Mouse (Mus musculus): ENCODE data around the gene Tmem41a. TPM values are rescaled to one million over a fixed set of nuclear protein-coding genes. Genes with fewer than 3 reads are reported as not detected.

Tmem41a gene
- total RNA-seq, 2 experiments from 2014 or later: 2.1 to 3.8 TPM

- no peak for ATAC-seq (replicated peaks; ENCODE audit: low FRiP score, poor library complexity, severe bottlenecking)
Measured at GRCm38 (mm10) chr16:21905996-21906395, 41.4 kb downstream of the Tmem41a start.

GRCm38 (mm10) chr16:21904636-21905035 lies 42.7 kb downstream of the Tmem41a start:
- no peak for ATAC-seq (replicated peaks; ENCODE audit: low FRiP score, poor library complexity, severe bottlenecking)

GRCm38 (mm10) chr16:21901286-21901685 lies 46.1 kb downstream of the Tmem41a start:
- ATAC-seq (replicated peaks; ENCODE audit: low FRiP score, poor library complexity, severe bottlenecking): no peak

- ATAC-seq (replicated peaks; ENCODE audit: low FRiP score, poor library complexity, severe bottlenecking): no peak
Measured at GRCm38 (mm10) chr16:21893890-21894289, 53.5 kb downstream of the Tmem41a start.

DNA sequence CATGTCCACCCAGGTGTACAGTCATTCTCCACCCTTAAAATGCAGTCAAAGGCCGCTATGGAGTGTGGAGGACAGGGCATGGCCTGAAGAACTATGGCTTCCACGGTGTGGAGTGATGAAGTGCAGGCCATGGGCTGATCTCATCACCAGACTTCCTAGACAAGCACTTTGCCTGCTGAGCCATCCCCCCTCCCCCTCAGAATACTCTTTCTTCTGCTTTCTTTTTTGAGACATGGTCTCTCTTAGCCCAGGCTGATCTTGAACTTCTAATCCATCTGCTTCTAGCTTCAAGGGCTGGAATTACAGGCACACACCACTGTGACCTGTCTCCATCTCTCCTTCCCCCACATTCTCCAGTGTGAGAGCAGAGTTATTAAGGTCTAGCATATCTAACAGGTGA lies 59.8 kb downstream of the Tmem41a start:
- no peak for ATAC-seq (replicated peaks; ENCODE audit: low FRiP score, poor library complexity, severe bottlenecking)

Other genes starting within 250 kb of the Tmem41a start
- gene Ehhadh, start 159.7 kb downstream of the Tmem41a start, total RNA-seq (2015; ENCODE audit: low replicate concordance): 0.72 and 2.9 TPM in 2 replicates
- gene Ehhadh, start 159.7 kb downstream of the Tmem41a start, total RNA-seq (2017; ENCODE audit: low replicate concordance): 0.64 and 0.98 TPM in 2 replicates
- not detected in 2 replicates for gene Map3k13, start 153.2 kb downstream of the Tmem41a start, total RNA-seq (2015; ENCODE audit: low replicate concordance)
- gene Map3k13, start 153.2 kb downstream of the Tmem41a start, total RNA-seq (2017; ENCODE audit: low replicate concordance): 0.39 and 0.53 TPM in 2 replicates
- 0.84 TPM in 1 of 2 replicates, not detected in the other for gene Liph, start 48.1 kb upstream of the Tmem41a start, total RNA-seq (2015; ENCODE audit: low replicate concordance)
- 2.8 and 4.1 TPM in 2 replicates for gene Liph, start 48.1 kb upstream of the Tmem41a start, total RNA-seq (2017; ENCODE audit: low replicate concordance)
- 84.3 and 107 TPM in 2 replicates for gene Senp2, start 61.9 kb upstream of the Tmem41a start, total RNA-seq (2015; ENCODE audit: low replicate concordance)
- gene Senp2, start 61.9 kb upstream of the Tmem41a start, total RNA-seq (2017; ENCODE audit: low replicate concordance): 114 and 119 TPM in 2 replicates
- gene Igf2bp2, start 215.7 kb upstream of the Tmem41a start, total RNA-seq (2015; ENCODE audit: low replicate concordance): 1.1 TPM in 1 of 2 replicates, not detected in the other
- gene Igf2bp2, start 215.7 kb upstream of the Tmem41a start, total RNA-seq (2017; ENCODE audit: low replicate concordance): 0.38 TPM in 1 of 2 replicates, not detected in the other

Measured in erythroid progenitor cell, adult 5-6 weeks (primary cell).